Mouse (Mus musculus) liver, embryonic 14.5 days (tissue): ENCODE measurements around the gene Dexi. TPM values are rescaled to one million over a fixed set of nuclear protein-coding genes. Genes with fewer than 3 reads are reported as not detected.

Source experiments
- ATAC-seq: fragments of 200-750 bp; cut with Nextera tagmentation; 2 replicates; pipeline ENCODE4 v1.8.0; 2017; ENCODE audit warnings: moderate number of reproducible peaks, mild to moderate bottlenecking, moderate library complexity; ENCODE audit not compliant: insufficient read depth
- DNase-seq, 3 experiments: peaks; one replicate each; pipeline ENCODE4 v3.0.0-alpha.2; 2012 to 2013; ENCODE audit warnings: low read depth in 3 of 3, low spot score in 3 of 3
- H3K27ac ChIP-seq: fragments of 300-500 bp; sonication (generic); 2 replicates; pipeline ENCODE4 v1.5.1; 2014; ENCODE audit warnings: moderate library complexity, mild to moderate bottlenecking, control low read depth, inconsistent platforms
- H3K27me3 ChIP-seq: fragments of 300-500 bp; sonication (generic); 2 replicates; pipeline ENCODE4 v1.6.1; 2014; ENCODE audit warnings: mild to moderate bottlenecking, low read length, moderate library complexity; ENCODE audit not compliant: control insufficient read depth, insufficient read depth
- H3K36me3 ChIP-seq: fragments of 300-500 bp; sonication (generic); replicated peaks from 2 replicates; pipeline ENCODE4 v1.6.1; 2014; ENCODE audit warnings: low read depth; ENCODE audit not compliant: control insufficient read depth, insufficient read depth
- H3K4me1 ChIP-seq, 2 experiments: fragments of 200-500 bp in 1 of 2; fragments of 300-500 bp in 1 of 2; sonication (generic) in 1 of 2; replicated peaks; 2 replicates each; pipeline ENCODE4 v1.6.1; 2012 to 2014; ENCODE audit warnings: antibody characterized with exemption in 1 of 2, inconsistent platforms in 1 of 2, low read length in 1 of 2; ENCODE audit not compliant: control insufficient read depth in 2 of 2, insufficient read depth in 2 of 2
- H3K4me2 ChIP-seq: fragments of 300-500 bp; sonication (generic); 2 replicates; pipeline ENCODE4 v1.6.1; 2014; ENCODE audit warnings: low read depth, mild to moderate bottlenecking, control low read depth, moderate library complexity
- H3K4me3 ChIP-seq, 2 experiments: fragments of 200-500 bp in 1 of 2; fragments of 300-500 bp in 1 of 2; sonication (generic) in 1 of 2; 2 replicates each; pipeline ENCODE4 v1.5.1; 2012 to 2014; ENCODE audit warnings: low read depth in 2 of 2, low read length in 2 of 2, mild to moderate bottlenecking in 2 of 2, control low read depth in 1 of 2, inconsistent platforms in 1 of 2, moderate library complexity in 1 of 2; ENCODE audit not compliant: insufficient read depth in 1 of 2
- H3K9ac ChIP-seq: fragments of 300-500 bp; sonication (generic); replicated peaks from 2 replicates; pipeline ENCODE4 v1.6.1; 2014; ENCODE audit warnings: mild to moderate bottlenecking, control low read depth, moderate library complexity
- H3K9me3 ChIP-seq: fragments of 300-500 bp; sonication (generic); 2 replicates; pipeline ENCODE4 v1.6.1; 2016; ENCODE audit warnings: low read length, mixed read lengths; ENCODE audit not compliant: control insufficient read depth
- CTCF ChIP-seq: IDR thresholded peaks from 2 replicates; pipeline ENCODE4 v1.5.1; 2016; ENCODE audit warnings: antibody characterized with exemption, low read depth, control low read depth
- EP300 ChIP-seq: IDR thresholded peaks from 2 replicates; pipeline ENCODE4 v1.6.1; 2016; ENCODE audit warnings: antibody characterized with exemption, low read depth
- WGBS: fragments of 180-500 bp; shearing (Covaris S2); extraction: QIAGEN DNeasy Blood & Tissue Kit; methylation state at CpG from one replicate; pipeline ENCODE4 v1.1.7; 2014; ENCODE audit not compliant: insufficient replicate concordance; 5-methylcytosine and 5-hydroxymethylcytosine counted together
- polyA plus RNA-seq, 2 experiments: library from polyadenylated mRNA; depleted of rRNA in 1 of 2; stranded (reverse) in 1 of 2; unstranded in 1 of 2; fragments of >200 nt; fragmentation: Nextera tagmentation in 1 of 2; extraction: Ambion mirVana in 1 of 2; gene quantifications; 2 replicates each; pipeline versions ENCODE4 v1.2.1 to v1.2.3; 2012 to 2014

Gene Dexi
- polyA plus RNA-seq, 2 experiments, result 3.9 to 4.3 TPM

DNA sequence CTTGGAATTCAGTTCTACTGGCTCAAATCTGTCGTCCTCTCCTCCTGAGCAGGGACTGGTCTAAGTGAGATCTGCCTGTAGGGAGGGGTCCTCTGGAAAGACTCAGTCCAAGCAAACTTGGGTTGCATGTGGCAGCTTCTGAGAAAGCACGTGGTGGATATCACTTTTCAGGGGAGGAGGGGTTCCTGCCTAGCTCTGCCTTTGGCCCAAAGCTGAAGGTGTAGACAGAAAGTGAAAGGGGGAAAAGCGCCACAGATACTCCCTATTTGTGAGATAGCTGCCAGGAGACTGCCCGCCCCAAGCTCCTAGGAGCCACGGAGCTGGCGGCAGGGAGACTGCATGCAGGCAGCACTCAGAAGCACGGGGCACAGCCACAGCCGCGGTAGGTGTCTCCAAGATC, 53.4 kb downstream of the Dexi start:
- DNase-seq, result no peak
- Histone ChIP-seq H3K9ac (no peak overlapping the region), H3K9me3 (no peaks in the 10 kb centered on the region), H3K4me3 (no peak overlapping the region), H3K27me3 (no peaks in the 10 kb centered on the region), H3K4me1 (no peaks in the 10 kb centered on the region), H3K27ac (no peak overlapping the region), H3K4me2 (no peak overlapping the region), H3K36me3 (no peaks in the 10 kb centered on the region)
- 8% methylated on average over 9 of the region's 9 CpGs for WGBS
- TF ChIP-seq CTCF (no peak), EP300 (no peak)
- ATAC-seq, result no peak

DNA sequence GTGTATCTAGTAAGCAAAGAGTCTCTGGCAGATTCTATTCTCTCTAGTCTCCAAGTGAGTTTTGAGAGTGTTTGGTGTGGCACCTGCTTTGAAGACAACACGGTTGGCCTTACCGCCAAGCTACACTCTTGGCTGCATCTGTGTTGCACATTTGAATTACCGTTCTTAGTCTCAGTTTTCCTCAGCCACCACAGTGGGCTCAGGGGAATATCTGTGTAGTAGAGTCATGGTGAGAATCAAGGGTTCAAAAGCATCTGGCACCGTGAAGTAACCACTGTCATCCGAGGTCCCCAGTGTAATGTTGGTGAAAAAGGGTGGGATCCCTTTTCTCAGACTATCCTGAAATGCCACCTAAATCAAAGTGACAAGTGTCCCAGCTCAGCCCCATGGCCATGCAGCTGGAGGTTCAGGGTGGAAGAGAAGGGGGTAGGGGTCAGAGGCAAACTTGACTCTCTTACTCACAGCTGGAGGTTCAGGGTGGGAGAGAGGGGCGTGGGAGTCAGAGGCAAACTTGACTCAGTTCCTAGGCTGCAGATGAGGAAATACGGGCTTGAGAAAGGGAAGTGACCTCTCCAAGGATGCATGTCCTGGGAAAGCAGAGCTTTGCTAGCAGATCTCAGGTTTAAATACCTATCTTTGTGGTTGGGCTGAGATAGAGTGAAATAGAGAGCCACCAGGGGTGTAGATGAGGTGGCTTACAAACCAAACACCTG, 53.9 kb downstream of the Dexi start:
- TF ChIP-seq EP300, result no peak
- H3K9ac ChIP-seq, result no peak overlapping the region
- 59% methylated on average over 7 of the region's 7 CpGs for WGBS
- no peak overlapping the region for H3K27ac ChIP-seq
- DNase-seq (no peak), ATAC-seq (no peak)
- no peaks in the 10 kb centered on the region for H3K27me3 ChIP-seq
- no peaks in the 10 kb centered on the region for H3K4me1 ChIP-seq
- no peaks in the 10 kb centered on the region for H3K36me3 ChIP-seq
- no peak overlapping the region for H3K4me3 ChIP-seq
- H3K4me2 ChIP-seq, result no peak overlapping the region
- H3K9me3 ChIP-seq, result no peaks in the 10 kb centered on the region

DNA sequence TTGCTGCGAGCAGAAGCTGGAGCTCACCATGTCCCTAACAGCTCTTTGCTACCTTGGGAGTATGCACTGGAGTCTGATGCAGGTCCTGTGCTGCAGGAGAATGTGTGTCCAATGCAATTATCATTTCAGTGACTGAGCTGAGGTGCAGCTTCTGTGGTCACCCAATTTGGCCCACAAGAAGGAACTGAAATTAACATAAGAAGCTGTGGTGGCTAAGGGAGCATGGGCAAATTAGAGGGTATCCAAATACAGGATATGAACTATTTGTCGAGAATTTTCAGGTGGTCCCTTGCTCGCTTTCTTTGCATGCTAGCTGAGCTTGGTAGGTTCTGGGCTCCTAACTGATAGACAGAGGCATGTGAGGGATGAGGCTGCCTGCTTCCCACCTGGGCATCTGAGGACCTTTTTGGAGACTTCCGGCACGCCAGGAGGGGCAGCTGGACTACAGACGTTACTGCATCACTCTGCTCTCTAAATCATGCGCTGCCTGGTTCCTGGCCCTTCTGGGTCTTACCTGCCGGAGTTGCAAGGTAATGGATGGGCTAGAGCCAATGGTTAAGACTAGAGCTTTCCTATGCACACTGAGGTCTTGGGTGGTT, 54.9 kb downstream of the Dexi start:
- H3K4me3 ChIP-seq, result no peak overlapping the region
- H3K36me3 ChIP-seq, result no peaks in the 10 kb centered on the region
- no peak for ATAC-seq
- WGBS, result 61% methylated on average over 8 of the region's 8 CpGs
- H3K9me3 ChIP-seq, result no peaks in the 10 kb centered on the region
- no peaks in the 10 kb centered on the region for H3K27me3 ChIP-seq
- TF ChIP-seq CTCF, result no peak
- no peaks in the 10 kb centered on the region for H3K4me1 ChIP-seq
- no peak overlapping the region for H3K27ac ChIP-seq
- no peak overlapping the region for H3K4me2 ChIP-seq
- no peak for DNase-seq
- no peak overlapping the region for H3K9ac ChIP-seq

DNA sequence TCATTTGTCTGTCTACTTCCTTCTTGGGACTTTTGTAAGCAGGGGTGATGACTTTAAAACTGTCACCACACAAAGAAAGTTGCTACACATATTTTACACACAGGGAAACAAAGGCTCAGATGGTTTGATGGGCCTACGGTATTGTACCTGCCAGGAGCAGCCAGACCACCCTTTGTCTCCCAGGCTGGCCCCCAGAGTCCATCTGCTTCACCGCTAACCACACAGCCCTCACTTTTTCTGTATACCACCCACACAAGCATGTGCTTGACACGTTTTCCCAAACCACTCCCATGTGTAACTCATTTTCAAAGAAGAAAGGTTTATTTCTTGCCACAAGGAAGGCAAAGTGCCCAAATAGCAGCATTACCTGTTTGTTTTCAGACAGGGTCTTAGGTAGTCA, 55.9 kb downstream of the Dexi start:
- 47% methylated on average over 3 of the region's 3 CpGs for WGBS
- Histone ChIP-seq H3K27ac (no peak overlapping the region), H3K27me3 (no peaks in the 10 kb centered on the region), H3K9ac (no peak overlapping the region), H3K4me2 (no peak overlapping the region), H3K9me3 (no peaks in the 10 kb centered on the region), H3K4me1 (no peaks in the 10 kb centered on the region), H3K36me3 (no peaks in the 10 kb centered on the region), H3K4me3 (no peak overlapping the region)
- no peak for DNase-seq
- TF ChIP-seq EP300 (no peak), CTCF (no peak)
- ATAC-seq, result no peak

DNA sequence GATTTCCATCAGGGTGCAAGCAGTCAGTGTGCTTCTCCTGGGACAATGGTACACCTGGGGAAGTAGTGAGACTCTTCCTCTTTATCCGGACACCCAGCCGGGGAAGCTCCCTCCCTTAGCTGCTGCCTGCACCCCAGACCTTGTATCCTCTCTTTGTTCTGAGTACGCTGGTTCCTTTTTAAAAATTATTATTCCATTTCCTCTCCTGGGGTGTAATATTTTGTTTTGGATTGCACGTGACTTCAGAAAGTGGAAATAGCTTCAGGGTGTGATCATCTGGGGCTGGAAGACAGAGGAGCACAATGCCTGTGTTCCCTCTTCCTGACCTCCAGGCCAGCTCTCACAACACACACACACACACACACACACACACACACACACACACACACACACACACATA, 60.5 kb downstream of the Dexi start:
- Histone ChIP-seq H3K9ac (no peak overlapping the region), H3K4me3 (no peak overlapping the region), H3K9me3 (no peaks in the 10 kb centered on the region), H3K27ac (no peak overlapping the region), H3K4me1 (no peaks in the 10 kb centered on the region), H3K4me2 (no peak overlapping the region), H3K36me3 (no peaks in the 10 kb centered on the region), H3K27me3 (no peaks in the 10 kb centered on the region)
- DNase-seq (no peak), ATAC-seq (no peak)
- no peak for TF ChIP-seq CTCF
- TF ChIP-seq EP300, result no peak
- 41% methylated on average over 4 of the region's 4 CpGs for WGBS
